Mouse (Mus musculus) T-helper 1 cell (primary cell): ENCODE results near the gene Usp4.

Experiments
- in situ Hi-C: fragments of 300-600 bp; cut with MboI, MseI; formaldehyde crosslinking; loops from one replicate; pipeline ENCODE4 v1.15.1; 2025; ENCODE audit warnings: high pct_unique_total_duplicates

The Usp4 gene

DNA sequence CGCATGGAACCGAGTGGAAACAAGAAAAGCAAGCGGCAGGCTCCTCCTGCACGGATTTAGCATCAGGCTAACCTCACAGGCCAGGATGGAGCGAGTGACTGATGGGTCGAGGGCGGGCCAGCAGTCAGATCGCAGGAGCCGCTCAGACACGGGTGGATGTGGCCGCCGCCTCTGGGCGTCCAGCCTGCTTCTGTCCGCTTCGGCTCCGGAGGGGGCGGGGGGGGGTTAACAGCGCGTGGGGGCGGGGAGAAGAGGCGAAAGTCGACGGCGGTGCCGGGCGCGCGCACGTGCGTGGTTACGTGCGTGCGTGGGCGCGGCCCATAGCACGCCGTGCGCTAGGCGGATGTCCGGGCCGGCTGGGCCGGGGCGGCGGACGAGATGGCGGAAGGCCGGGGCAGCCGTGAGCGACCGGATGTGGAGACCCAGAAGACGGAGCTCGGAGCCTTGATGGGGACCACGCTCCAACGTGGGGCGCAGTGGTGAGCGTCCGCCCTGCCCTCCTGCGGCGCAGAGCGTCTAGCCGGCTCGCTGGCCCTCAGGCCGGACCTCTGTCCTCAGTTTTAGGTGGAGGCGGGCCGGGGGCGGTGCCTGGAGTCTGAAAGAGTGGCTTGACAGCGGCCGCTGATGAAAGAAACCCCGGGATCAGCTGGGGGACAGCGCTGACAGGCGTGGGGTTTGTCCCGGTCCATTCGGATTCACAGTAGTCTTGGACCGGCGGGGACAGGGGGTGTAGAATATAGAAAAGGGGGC is at the start of gene Usp4:
TSS of gene Usp4 (plus strand) at position 314 of the 750 bp plus-strand sequence.
- in situ Hi-C loops = loop anchor here (25.0 kb wide), 1 partner anchor 715 kb away; the partner anchor contains the start of genes Atrip and Trex1

- in situ Hi-C loops = no loop called here
These were observed 45.8 kb upstream of the Usp4 start for GRCm38 (mm10) chr9:108301853-108302252.

DNA sequence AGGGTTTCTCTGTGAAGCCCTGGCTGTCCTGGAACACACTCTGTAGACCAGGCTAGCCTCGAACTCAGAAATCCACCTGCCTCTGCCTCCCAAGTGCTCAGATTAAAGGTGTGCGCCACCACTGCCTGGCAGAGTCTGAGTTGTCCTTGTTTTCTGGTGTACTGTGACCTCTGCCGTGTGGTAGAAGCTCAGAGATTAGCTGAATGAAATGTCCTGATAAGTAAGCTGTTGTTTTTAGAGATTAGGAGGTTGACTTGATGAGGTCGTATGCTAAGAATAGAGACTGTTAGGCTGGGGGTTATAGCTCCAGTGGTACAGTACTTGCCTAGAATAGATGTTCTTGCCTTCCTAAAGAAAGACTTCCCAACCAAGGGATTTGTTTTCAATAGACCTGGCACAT is 42.9 kb upstream of the Usp4 start:
- in situ Hi-C loops = no loop called here

- in situ Hi-C loops = no loop called here
These were observed 42.5 kb upstream of the Usp4 start for GRCm38 (mm10) chr9:108305170-108305569.

- in situ Hi-C loops = no loop called here
These were observed 41.8 kb upstream of the Usp4 start, which contains the start of the genes Rhoa and Tcta for GRCm38 (mm10) chr9:108305629-108306520. Gene Rhoa (plus strand): TSS chr9:108306129. Gene Tcta (minus strand): TSS chr9:108306160.

- in situ Hi-C loops = no loop called here
These were observed 41.1 kb upstream of the Usp4 start for GRCm38 (mm10) chr9:108306571-108306980.

GRCm38 (mm10) chr9:108307021-108307807 is 40.4 kb upstream of the Usp4 start:
- in situ Hi-C loops = no loop called here

DNA sequence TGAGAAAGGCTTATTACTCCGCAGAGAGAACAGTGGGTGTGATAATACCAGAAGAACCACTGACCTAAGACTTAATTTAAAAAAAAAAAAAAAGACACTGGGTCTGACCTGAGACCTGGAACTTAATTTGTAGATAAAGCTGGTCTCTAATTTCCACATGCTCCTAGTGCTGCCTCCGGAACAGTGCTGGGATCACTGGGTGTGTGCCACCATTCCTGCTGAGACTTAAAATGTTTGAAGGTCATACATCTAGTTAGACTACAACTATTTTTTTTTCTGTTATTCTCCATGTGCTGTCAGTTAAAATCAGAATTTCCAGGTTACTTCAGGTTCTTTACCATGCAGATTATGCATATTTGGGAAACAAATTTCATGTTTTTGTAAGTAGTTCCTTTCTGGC is 39.5 kb upstream of the Usp4 start:
- in situ Hi-C loops = no loop called here

GRCm38 (mm10) chr9:108317572-108317971 is 30.1 kb upstream of the Usp4 start:
- in situ Hi-C loops = no loop called here

GRCm38 (mm10) chr9:108318462-108318861 is 29.2 kb upstream of the Usp4 start:
- in situ Hi-C loops = no loop called here

- in situ Hi-C loops = loop anchor here (10.0 kb wide), 1 partner anchor 63 kb away; no protein-coding TSS in a partner anchor
These were observed 25.6 kb upstream of the Usp4 start for GRCm38 (mm10) chr9:108322054-108322453.

DNA sequence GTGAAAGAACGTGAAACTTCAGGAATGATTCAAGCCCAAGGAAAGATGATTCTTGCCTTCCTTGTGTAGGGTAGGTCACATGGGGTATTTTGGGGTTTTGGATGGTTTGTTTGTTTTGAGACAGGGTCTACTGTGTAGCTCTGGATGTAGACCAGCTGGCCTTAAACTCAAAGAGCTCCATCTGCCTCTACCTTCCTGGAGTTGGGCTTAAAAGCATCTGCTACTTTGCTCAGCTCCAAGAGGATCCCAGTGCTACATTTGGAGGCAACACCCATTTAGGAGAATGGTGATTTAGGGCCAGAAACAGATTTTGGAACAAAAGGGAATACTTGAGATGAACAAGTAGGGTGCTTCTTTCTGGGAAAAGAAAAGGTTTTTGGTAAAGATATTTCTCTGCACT is 22.9 kb upstream of the Usp4 start:
- in situ Hi-C loops = loop anchor here (10.0 to 25.0 kb wide), 2 partner anchors 60 to 738 kb away; partner anchors contain the start of genes Atrip and Trex1

GRCm38 (mm10) chr9:108325811-108326210 is 21.8 kb upstream of the Usp4 start:
- in situ Hi-C loops = loop anchor here (10.0 to 25.0 kb wide), 2 partner anchors 59 to 736 kb away; partner anchors contain the start of genes Atrip and Trex1

- in situ Hi-C loops = loop anchor here (10.0 to 25.0 kb wide), 2 partner anchors 724 to 1967 kb away; partner anchors contain the start of genes Atrip, Elp6 and Trex1
These were observed 9.7 kb upstream of the Usp4 start for GRCm38 (mm10) chr9:108337848-108338550.

DNA sequence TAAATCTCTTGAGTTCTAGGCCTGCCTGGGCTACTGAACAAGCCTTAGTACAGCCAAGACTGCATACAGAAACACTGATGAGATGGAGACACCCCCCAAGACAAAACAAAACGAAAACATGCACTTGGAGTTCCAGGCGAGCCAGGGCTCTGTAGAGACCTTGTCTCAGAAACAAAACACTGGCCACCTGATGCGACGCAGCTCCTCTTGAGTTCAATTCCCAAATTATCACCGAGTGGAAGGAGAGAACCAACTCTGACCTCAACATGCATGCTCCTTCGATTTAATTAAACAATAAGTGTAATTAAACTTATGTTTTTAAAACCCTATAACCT is 9.1 kb upstream of the Usp4 start:
- in situ Hi-C loops = loop anchor here (10.0 to 25.0 kb wide), 2 partner anchors 724 to 1966 kb away; partner anchors contain the start of genes Atrip, Elp6 and Trex1

GRCm38 (mm10) chr9:108338886-108339781 is 8.5 kb upstream of the Usp4 start, which contains the start of gene Gpx1:
Gene Gpx1 (plus strand): TSS chr9:108338903.
- in situ Hi-C loops = loop anchor here (10.0 to 25.0 kb wide), 2 partner anchors 723 to 1966 kb away; partner anchors contain the start of genes Atrip, Elp6 and Trex1

DNA sequence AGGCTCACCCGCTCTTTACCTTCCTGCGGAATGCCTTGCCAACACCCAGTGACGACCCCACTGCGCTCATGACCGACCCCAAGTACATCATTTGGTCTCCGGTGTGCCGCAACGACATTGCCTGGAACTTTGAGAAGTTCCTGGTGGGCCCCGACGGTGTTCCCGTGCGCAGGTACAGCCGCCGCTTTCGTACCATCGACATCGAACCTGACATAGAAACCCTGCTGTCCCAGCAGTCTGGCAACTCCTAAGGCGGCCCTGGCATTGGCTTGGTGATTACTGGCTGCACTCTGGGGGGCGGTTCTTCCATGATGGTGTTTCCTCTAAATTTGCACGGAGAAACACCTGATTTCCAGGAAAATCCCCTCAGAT is 7.8 kb upstream of the Usp4 start:
- in situ Hi-C loops = loop anchor here (10.0 to 25.0 kb wide), 2 partner anchors 722 to 1965 kb away; partner anchors contain the start of genes Atrip, Elp6 and Trex1

GRCm38 (mm10) chr9:108340258-108341138 is 7.2 kb upstream of the Usp4 start:
- in situ Hi-C loops = loop anchor here (25.0 kb wide), 1 partner anchor 722 kb away; the partner anchor contains the start of genes Atrip and Trex1
